Mouse (Mus musculus): ENCODE measurements at regions not wholly inside any gene's neighbourhood (a gene's known extent, or its start where the extent isn't known, plus 50 kb on each side); places are given as distances from the start of the nearest gene placed in this dataset.

- TF ChIP-seq CTCF (IDR thresholded peaks at IDR 0.05; ENCODE audit: extremely low read depth, insufficient read length, insufficient replicate concordance, low read depth, low read length) (no peak), POLR2A (IDR thresholded peaks at IDR 0.05; ENCODE audit: low read depth, low read length) (no peak)
- Histone ChIP-seq H3K27ac (ENCODE audit: insufficient read depth, low read depth, low read length) (no peak overlapping the region), H3K4me1 (ENCODE audit: control insufficient read depth, insufficient read depth, insufficient read length, low read length) (peaks cover 3% of the 10 kb centered on the region; the same call in 1 of the 2 replicates), H3K27me3 (ENCODE audit: control insufficient read depth, insufficient read depth, low read length) (no peaks in the 10 kb centered on the region), H3K36me3 (ENCODE audit: control insufficient read depth, insufficient read depth, low read length) (no peaks in the 10 kb centered on the region), H3K4me3 (ENCODE audit: low read depth, low read length) (no peak overlapping the region)
- 64% methylated on average over 4 of the region's 4 CpGs for WGBS
These were observed 363.4 kb downstream of the H2al1j start for GRCm38 (mm10) chrX:11691019-11691418.

GRCm38 (mm10) chrX:11696565-11696964 is 368.9 kb downstream of the H2al1j start:
- no peaks in the 10 kb centered on the region for H3K4me1 ChIP-seq (ENCODE audit: control insufficient read depth, insufficient read depth, insufficient read length, low read length)
- H3K27ac ChIP-seq (ENCODE audit: insufficient read depth, low read depth, low read length), result no peak overlapping the region
- no peak for TF ChIP-seq CTCF (IDR thresholded peaks at IDR 0.05; ENCODE audit: extremely low read depth, insufficient read length, insufficient replicate concordance, low read depth, low read length)
- TF ChIP-seq POLR2A (IDR thresholded peaks at IDR 0.05; ENCODE audit: low read depth, low read length), result no peak
- H3K27me3 ChIP-seq (ENCODE audit: control insufficient read depth, insufficient read depth, low read length), result no peaks in the 10 kb centered on the region
- WGBS, result 84% methylated on average over 4 of the region's 4 CpGs
- H3K4me3 ChIP-seq (ENCODE audit: low read depth, low read length), result no peak overlapping the region
- H3K36me3 ChIP-seq (ENCODE audit: control insufficient read depth, insufficient read depth, low read length), result no peaks in the 10 kb centered on the region

- 89% methylated on average over 2 of the region's 2 CpGs for WGBS
These were observed 373.5 kb downstream of the H2al1j start for GRCm38 (mm10) chrX:11701095-11701494.

GRCm38 (mm10) chrX:11705851-11706557 is 378.4 kb downstream of the H2al1j start:
- Histone ChIP-seq H3K4me3 (ENCODE audit: low read depth, low read length) (no peak overlapping the region), H3K36me3 (ENCODE audit: control insufficient read depth, insufficient read depth, low read length) (no peaks in the 10 kb centered on the region), H3K27me3 (ENCODE audit: control insufficient read depth, insufficient read depth, low read length) (no peaks in the 10 kb centered on the region), H3K27ac (ENCODE audit: insufficient read depth, low read depth, low read length) (no peak overlapping the region), H3K4me1 (ENCODE audit: control insufficient read depth, insufficient read depth, insufficient read length, low read length) (peaks cover 5% of the 10 kb centered on the region; the same call in 1 of the 2 replicates)
- 74% methylated on average over 6 of the region's 6 CpGs for WGBS
- no peak for TF ChIP-seq CTCF (IDR thresholded peaks at IDR 0.05; ENCODE audit: extremely low read depth, insufficient read length, insufficient replicate concordance, low read depth, low read length)
- TF ChIP-seq POLR2A (IDR thresholded peaks at IDR 0.05; ENCODE audit: low read depth, low read length), result no peak

More at GRCm38 (mm10) chrX:11701095-11701494, 373.5 kb downstream of the H2al1j start:
- Histone ChIP-seq H3K4me3 (ENCODE audit: low read depth, low read length) (no peak overlapping the region), H3K4me1 (ENCODE audit: control insufficient read depth, insufficient read depth, insufficient read length, low read length) (peaks cover 3% of the 10 kb centered on the region; the same call in 1 of the 2 replicates), H3K36me3 (ENCODE audit: control insufficient read depth, insufficient read depth, low read length) (no peaks in the 10 kb centered on the region), H3K27me3 (ENCODE audit: control insufficient read depth, insufficient read depth, low read length) (no peaks in the 10 kb centered on the region), H3K27ac (ENCODE audit: insufficient read depth, low read depth, low read length) (no peak overlapping the region)
- TF ChIP-seq POLR2A (IDR thresholded peaks at IDR 0.05; ENCODE audit: low read depth, low read length), result no peak
- no peak for TF ChIP-seq CTCF (IDR thresholded peaks at IDR 0.05; ENCODE audit: extremely low read depth, insufficient read length, insufficient replicate concordance, low read depth, low read length)

GRCm38 (mm10) chrX:11707330-11707729 is 379.7 kb downstream of the H2al1j start:
- no peaks in the 10 kb centered on the region for H3K27me3 ChIP-seq (ENCODE audit: control insufficient read depth, insufficient read depth, low read length)
- H3K36me3 ChIP-seq (ENCODE audit: control insufficient read depth, insufficient read depth, low read length), result no peaks in the 10 kb centered on the region
- H3K27ac ChIP-seq (ENCODE audit: insufficient read depth, low read depth, low read length), result no peak overlapping the region
- no peak overlapping the region for H3K4me3 ChIP-seq (ENCODE audit: low read depth, low read length)
- no peak for TF ChIP-seq POLR2A (IDR thresholded peaks at IDR 0.05; ENCODE audit: low read depth, low read length)
- TF ChIP-seq CTCF (IDR thresholded peaks at IDR 0.05; ENCODE audit: extremely low read depth, insufficient read length, insufficient replicate concordance, low read depth, low read length), result no peak
- WGBS, result 91% methylated on average over 6 of the region's 6 CpGs
- H3K4me1 ChIP-seq (ENCODE audit: control insufficient read depth, insufficient read depth, insufficient read length, low read length), result peaks cover 5% of the 10 kb centered on the region; the same call in 1 of the 2 replicates

- H3K27me3 ChIP-seq (ENCODE audit: control insufficient read depth, insufficient read depth, low read length), result no peaks in the 10 kb centered on the region
- H3K4me3 ChIP-seq (ENCODE audit: low read depth, low read length), result no peak overlapping the region
- 63% methylated on average over 6 of the region's 6 CpGs for WGBS
- H3K4me1 ChIP-seq (ENCODE audit: control insufficient read depth, insufficient read depth, insufficient read length, low read length), result peaks cover 5% of the 10 kb centered on the region; the same call in 1 of the 2 replicates
- TF ChIP-seq POLR2A (IDR thresholded peaks at IDR 0.05; ENCODE audit: low read depth, low read length) (no peak), CTCF (IDR thresholded peaks at IDR 0.05; ENCODE audit: extremely low read depth, insufficient read length, insufficient replicate concordance, low read depth, low read length) (no peak)
- no peaks in the 10 kb centered on the region for H3K36me3 ChIP-seq (ENCODE audit: control insufficient read depth, insufficient read depth, low read length)
- H3K27ac ChIP-seq (ENCODE audit: insufficient read depth, low read depth, low read length), result no peak overlapping the region
These were observed 380.7 kb downstream of the H2al1j start for GRCm38 (mm10) chrX:11708325-11708724.

- no peak overlapping the region for H3K4me3 ChIP-seq (ENCODE audit: low read depth, low read length)
- no peaks in the 10 kb centered on the region for H3K36me3 ChIP-seq (ENCODE audit: control insufficient read depth, insufficient read depth, low read length)
- H3K4me1 ChIP-seq (ENCODE audit: control insufficient read depth, insufficient read depth, insufficient read length, low read length), result peaks cover 5% of the 10 kb centered on the region; the same call in 1 of the 2 replicates
- TF ChIP-seq CTCF (IDR thresholded peaks at IDR 0.05; ENCODE audit: extremely low read depth, insufficient read length, insufficient replicate concordance, low read depth, low read length) (no peak), POLR2A (IDR thresholded peaks at IDR 0.05; ENCODE audit: low read depth, low read length) (no peak)
- no peak overlapping the region for H3K27ac ChIP-seq (ENCODE audit: insufficient read depth, low read depth, low read length)
- no peaks in the 10 kb centered on the region for H3K27me3 ChIP-seq (ENCODE audit: control insufficient read depth, insufficient read depth, low read length)
- 87% methylated on average over 4 of the region's 4 CpGs for WGBS
These were observed 381.7 kb downstream of the H2al1j start for GRCm38 (mm10) chrX:11709326-11709725.
